Mouse (Mus musculus): ENCODE measurements around the gene Ptpn7.

The Ptpn7 gene

GRCm38 (mm10) chr1:135129543-135130183 lies 2.8 kb upstream of the Ptpn7 start:
- no peak for DNase-seq

DNA sequence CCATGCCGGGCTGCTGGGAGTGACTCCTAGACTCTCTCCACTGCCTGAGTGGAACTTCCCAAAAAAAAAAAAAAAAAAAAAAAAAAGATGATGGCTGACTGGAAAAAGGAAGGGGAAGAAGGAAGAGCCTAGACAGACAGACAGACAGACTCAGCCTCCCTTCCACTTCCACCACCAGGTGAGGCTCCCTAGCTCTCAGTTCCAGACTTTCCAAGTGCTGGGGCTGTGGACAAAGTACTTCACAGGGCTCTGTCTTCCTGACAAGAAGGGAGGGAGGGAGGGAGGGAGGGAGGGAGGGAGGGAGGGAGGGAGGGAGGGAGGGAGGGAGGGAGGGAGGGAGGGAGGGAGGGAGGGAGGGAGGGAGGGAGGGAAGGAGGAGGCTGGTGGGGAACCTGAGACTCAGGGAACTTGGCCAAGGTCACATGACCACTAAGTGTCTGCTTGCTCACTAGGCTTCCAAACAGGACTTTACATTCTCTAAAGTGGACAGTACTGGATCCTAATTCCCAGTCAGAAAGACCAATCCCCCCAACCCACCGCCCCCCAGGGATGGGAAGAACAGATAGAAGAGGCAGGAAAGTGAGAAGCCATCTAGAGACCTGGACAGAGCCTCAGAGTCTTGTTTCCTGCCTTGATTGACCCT lies 2.0 kb upstream of the Ptpn7 start:
- DNase-seq, result no peak

GRCm38 (mm10) chr1:135131034-135131433 lies 1.5 kb upstream of the Ptpn7 start:
- peak; percentile 70 for DNase-seq

DNA sequence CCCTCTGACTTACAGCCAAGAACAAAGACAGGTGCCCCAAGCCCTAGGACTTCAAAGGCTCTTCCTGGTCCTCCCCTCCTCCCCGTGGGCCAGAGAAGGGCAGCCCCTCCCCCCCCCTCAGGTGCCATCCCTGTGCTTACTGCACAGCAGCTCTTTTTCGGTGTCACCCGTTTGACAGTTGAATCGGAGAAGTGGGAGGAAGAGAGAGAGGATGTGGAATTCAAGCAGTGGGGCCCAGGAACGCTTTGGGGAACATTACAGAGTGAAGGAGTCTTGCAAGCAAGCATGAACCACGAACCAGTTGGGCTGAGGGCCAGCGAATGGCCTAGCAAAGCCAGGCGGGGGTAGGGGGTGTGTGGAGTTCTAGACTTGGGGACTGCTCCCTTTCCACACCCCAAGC lies 940 bp upstream of the Ptpn7 start:
- no peak for DNase-seq

GRCm38 (mm10) chr1:135132893-135133369 lies 431 bp downstream of the Ptpn7 start:
- DNase-seq, result no peak

- DNase-seq, result no peak
Measured at GRCm38 (mm10) chr1:135133678-135134435, 1.4 kb downstream of the Ptpn7 start.

GRCm38 (mm10) chr1:135135111-135135787 lies 2.7 kb downstream of the Ptpn7 start:
- DNase-seq, result no peak

- DNase-seq, result peak; percentile 76
Measured at GRCm38 (mm10) chr1:135136500-135136899, 4.0 kb downstream of the Ptpn7 start.

GRCm38 (mm10) chr1:135139906-135140305 lies 7.4 kb downstream of the Ptpn7 start:
- no peak for DNase-seq

- no peak for DNase-seq
Measured at GRCm38 (mm10) chr1:135142452-135142851, 10.0 kb downstream of the Ptpn7 start.

GRCm38 (mm10) chr1:135143940-135144339 lies 11.4 kb downstream of the Ptpn7 start:
- no peak for DNase-seq

- DNase-seq, result peak; percentile 91
Measured at GRCm38 (mm10) chr1:135146077-135146945, 13.8 kb downstream of the Ptpn7 start, which contains the start of gene Arl8a. TSS of gene Arl8a (plus strand) at chr1:135146824.

GRCm38 (mm10) chr1:135146946-135147701 lies 14.6 kb downstream of the Ptpn7 start:
- DNase-seq, result peak; percentile 95

GRCm38 (mm10) chr1:135147702-135148058 lies 15.2 kb downstream of the Ptpn7 start:
- no peak for DNase-seq

- DNase-seq, result no peak
Measured at GRCm38 (mm10) chr1:135148476-135148875, 16.0 kb downstream of the Ptpn7 start.

DNA sequence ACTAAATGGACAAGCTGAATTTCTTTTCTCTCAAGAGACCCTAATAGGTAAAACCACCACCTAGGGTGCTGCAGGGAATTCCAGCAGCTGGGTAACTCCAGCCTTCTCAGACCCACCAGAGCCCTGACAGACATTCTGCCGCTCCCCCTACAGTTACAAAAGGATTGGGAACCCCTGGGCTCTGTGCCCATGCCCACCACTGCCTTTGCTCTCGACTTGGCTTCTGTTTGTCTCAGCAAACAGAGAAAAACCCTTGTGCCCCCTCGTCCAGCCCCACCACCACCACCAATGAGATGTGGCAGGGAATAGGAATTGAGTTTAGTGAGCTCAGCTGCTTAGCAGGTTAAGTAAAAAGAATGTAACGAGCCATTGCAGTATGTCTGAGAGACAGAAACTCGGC lies 16.5 kb downstream of the Ptpn7 start:
- DNase-seq, result no peak

DNA sequence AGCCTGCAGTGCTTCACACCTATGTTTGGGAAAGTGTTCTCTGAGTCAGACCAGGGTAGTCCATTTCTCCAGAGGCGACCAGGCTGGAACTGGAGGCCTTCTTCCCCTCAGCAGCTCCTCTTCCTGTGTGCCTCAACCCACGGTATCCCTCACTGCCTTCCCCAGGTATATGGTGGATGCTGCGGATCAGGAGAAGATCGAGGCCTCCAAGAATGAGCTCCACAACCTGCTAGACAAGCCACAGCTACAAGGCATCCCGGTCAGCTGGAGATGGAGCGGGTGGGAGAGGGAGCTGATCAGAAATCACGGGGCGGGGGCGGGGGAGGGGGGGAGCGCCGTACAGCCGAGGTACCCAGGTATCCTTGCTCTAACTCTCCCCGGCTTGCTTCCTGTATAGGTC lies 21.5 kb downstream of the Ptpn7 start:
- peak; percentile 4 for DNase-seq

- peak; percentile 88 for DNase-seq
Measured at GRCm38 (mm10) chr1:135154411-135154959, 22.0 kb downstream of the Ptpn7 start.

DNA sequence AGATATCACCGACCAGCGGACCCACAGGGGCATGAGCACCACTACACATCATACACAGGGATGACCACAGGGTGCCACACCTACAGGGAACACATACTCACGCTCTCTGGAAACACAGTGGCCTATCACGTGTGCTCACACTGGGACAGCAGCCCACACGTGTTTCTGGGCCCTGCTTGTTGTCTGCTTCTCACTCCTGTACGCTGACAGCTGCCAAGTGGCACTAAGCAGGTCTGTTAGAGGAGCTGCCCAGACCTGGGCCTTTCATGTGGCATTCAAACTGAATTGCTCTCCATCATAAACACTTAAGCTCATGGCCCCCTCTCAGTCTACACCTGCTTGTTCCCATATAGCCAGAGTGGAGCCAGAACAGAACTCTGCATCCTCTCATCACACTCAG lies 23.8 kb downstream of the Ptpn7 start:
- no peak for DNase-seq

- DNase-seq, result no peak
Measured at GRCm38 (mm10) chr1:135158633-135159032, 26.1 kb downstream of the Ptpn7 start.

GRCm38 (mm10) chr1:135159074-135159473 lies 26.6 kb downstream of the Ptpn7 start:
- no peak for DNase-seq
